Mouse (Mus musculus): ENCODE data around the gene Tac2.
"Not testable (repeated sequence)": the region's sequence is repeated elsewhere in the genome, so short reads cannot be mapped to it uniquely, and the experiment has no call there.

Gene Tac2

DNA sequence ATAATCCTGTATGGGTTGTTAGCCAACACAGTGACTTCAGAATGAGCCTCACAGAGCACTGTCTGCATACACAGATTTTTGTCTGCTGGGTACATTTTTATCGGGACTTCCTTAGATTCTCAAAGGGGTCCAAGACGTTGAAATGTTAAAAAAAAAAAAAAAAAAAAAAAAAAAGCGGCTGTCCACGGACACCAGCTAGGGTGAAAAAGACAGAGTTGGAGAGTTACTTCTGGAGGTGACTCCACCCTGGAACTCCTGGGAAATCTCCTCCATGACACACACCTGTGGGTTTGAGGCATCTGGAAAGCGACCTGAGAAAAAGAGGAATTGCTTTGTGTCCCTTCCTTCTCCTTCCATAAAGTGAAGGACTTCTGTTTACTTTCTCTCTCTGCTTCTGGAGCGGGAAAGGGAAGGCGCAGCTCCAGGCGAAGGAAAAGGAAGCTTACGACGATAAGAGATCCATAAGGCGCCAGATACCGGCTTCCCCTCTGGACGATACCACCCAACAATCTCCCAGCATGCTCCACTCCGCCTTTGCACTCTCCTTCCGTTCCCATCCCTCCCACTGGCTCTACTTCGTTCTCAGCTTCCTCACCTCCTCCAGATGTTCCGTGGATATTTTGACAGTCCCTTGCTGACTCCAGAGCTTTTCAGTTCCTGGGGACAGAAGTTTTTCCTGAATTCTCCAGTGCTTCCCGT lies 31.6 kb downstream of the Tac2 start:
- DNase-seq (ENCODE audit: low read depth) = no peak

DNA sequence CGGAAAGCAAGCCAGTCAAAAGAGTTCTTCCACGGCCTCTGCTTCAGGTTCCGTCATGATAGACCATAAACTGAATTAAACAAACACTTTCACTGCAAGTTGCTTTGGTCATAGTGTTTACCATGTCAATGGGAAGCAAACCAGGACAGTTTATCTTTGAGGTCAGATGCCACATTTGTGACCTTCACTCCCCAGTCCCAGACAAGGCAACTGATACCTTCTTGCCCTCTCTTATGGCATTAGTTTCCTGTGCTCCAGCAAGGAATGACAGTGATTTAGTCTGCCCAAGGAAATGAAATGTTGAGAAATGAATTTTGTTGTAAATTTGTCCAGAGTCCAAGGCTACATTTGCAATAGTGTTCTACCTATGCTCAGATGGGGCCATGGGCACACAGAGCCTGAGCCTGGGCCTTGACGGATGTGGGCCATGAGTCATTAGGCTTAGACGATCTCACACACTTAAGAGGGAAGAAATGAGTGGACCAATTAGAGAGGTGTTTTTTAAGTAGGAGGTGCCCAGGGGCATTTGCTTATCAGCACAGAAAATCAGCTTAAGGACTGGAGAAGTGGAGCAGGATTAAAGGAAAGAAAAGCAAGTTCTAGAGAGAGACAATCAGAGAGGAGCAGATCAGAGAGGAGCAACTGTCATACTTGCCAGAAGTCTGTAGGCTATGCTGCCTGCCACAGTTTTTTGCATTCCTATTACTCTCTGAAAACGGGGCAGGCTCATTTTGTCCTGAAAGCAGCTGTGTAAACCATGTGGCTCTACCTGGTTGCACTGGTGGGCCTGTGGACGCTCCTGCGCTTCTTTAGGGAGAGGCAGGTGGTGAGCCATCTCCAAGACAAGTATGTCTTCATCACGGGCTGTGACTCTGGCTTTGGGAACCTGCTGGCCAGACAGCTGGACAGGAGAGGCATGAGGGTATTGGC lies 35.2 kb downstream of the Tac2 start, which contains the start of the genes Rdh1 and Rdh16f1:
TSS of gene Rdh1 (plus strand) at position 541 of the 930 bp plus-strand sequence.
TSS of gene Rdh16f1 (plus strand) at position 607 of the 930 bp plus-strand sequence.
- DNase-seq (ENCODE audit: low read depth) = peak; percentile 49

DNA sequence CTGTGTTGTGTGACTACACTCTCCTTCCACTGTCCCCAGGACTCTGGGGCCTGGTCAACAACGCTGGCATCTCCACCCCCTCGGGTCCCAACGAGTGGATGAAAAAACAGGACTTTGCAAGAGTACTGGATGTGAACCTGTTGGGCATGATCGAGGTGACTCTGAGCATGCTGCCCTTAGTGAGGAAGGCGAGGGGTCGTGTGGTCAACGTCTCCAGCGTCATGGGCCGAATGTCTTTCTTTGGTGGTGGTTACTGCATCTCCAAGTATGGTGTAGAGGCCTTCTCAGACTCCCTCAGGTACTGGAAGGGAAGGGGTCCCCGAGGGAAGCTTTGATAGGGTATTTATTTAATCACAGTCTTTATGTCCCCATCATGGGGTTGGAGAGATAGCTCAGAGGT lies 38.6 kb downstream of the Tac2 start:
- not testable (repeated sequence) for DNase-seq (ENCODE audit: low read depth)

DNA sequence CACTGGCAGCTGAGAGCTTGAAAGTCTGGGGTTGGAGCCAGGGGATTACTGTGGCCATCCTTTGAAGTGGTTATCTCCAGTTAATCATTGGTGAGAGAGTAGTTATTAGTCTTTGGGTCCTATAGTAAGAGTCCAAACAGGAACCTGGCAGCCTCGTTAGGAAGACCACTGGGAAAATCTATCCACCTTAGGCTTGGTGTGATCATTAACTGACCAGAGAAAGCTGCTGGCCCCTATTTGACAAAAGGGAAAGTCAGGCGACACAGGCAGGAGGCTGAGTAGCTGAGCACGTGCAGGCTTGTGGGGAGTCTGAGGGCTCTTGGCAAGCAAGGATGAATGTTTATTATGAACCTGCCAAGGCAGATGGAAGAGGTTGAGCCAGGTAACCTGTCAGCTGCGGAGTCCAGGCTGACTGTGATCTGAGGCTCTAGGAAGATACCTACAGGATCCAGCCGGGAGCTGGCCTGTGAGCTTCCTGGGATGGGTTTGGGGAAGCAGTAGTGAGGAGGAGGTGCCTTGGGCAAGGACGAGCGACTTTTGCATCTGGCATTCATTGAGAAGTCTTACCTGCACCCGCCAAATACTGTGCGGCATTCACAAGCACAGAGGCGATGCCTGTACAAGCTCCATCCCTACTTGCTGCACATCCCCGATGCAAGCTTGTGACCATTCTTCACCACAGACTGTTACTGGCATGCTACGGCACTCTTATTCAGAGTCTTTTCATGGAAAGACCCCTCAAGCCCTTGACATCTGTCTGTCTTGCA lies 39.8 kb downstream of the Tac2 start:
- no peak for DNase-seq (ENCODE audit: low read depth)

DNA sequence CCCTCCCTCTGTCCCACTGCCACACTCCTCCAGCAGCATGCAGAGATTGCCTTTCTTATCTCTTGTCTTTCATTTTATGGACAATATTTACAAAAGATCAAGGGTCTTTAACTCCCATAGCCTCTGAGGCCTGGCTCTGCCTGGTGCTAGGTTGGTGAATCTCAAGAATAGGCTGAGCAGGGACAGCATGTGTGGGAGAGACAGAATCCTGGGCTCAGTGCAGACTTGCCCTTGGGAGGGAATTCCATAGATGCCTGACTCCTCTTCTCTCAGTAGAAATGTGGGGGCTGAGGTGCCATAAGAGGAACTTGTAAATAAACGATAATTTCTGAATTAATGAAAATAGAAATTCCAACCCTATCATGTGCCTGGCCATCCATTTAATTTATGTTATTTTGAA lies 42.3 kb downstream of the Tac2 start:
- no peak for DNase-seq (ENCODE audit: low read depth)

DNA sequence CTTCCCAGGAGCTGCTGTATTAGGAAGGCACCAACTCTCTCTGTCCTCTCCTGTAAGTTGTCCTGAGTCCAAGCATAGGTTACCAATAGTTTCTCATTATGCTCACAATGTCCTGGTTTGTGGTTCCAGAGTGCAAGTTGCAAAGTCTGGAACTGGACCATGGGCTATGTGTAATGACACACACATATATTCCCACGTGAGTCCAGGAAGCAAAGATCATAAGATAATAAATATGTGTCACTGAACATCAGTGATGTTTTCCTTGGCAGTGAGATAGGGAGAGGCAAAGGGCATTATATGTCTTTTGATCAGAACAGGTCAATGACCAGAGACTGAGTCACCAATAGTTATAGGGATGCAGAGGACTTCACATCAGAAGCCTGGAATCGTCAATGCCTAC lies 51.7 kb downstream of the Tac2 start, which contains the start of gene Rdh9:
TSS of gene Rdh9 (plus strand) at position 376 of the 400 bp plus-strand sequence.
- no peak for DNase-seq (ENCODE audit: low read depth)

Data from induced T-regulatory cell, adult 2 months (primary cell).